Mouse (Mus musculus) natural killer cell, adult 2 months (primary cell): ENCODE measurements around the gene Cbl.

ENCODE experiments used
- DNase-seq, 2 experiments: peaks; one replicate each; pipeline ENCODE4 v3.0.0; 2022; ENCODE audit warnings: low spot score in 2 of 2

Gene Cbl

DNA sequence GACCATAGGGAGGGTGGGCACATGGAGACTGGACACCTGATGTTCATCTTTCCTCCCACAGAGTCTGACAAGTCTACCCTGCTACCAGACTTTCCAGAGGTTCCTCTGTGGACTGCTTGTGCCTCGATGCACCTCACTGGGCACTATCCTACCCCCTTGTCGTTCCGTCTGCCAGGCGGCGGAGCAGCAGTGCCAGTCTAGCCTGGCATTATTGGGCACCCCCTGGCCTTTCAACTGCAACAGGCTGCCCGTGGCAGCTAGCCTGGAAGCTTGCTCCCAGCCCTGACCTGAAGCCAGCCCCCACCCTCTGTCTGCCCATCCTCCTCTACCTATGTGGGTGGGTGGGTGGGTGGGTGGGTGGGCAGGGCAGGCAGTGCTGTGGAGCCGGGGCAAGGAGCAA is 127.7 kb downstream of the Cbl start:
- no peak for DNase-seq

DNA sequence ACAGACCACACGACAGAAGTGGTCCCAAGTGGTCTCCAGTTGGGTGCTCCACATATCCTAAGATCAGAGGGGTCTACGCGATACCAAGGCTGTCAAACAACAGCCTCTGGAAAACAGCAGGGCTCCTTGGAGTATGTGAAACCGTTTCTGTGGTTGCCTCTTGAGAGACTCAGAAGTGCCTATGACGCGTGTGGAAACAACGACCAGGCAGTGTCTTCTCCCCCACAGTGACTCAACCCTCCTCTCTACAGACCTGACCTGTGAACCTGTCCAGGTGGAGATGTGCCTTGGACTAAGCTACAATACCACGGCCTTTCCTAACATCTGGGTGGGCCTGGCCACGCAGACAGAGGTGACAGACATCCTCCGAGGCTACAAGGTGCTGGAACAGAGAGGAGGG is 128.1 kb downstream of the Cbl start:
- DNase-seq = no peak

DNA sequence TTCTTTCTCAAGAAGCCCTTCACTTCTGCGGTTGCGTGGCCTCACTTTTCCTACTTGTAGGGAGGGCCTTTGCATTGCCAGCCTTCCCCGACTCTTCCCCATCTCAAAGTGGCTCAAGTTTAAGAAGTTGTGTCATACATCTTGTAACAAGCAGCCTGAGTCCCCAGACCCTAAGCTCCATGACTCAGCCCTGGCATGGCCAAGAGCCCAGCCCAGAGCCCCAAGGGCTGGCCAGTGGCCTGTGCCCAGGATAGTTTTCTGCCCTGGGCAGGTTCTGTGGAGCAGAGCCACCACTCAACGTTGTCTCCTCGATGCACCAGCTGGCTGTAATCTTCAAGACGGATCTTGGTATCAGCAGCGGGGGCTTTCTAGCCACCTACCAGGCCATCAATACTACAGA is 129.0 kb downstream of the Cbl start:
- DNase-seq = no peak

DNA sequence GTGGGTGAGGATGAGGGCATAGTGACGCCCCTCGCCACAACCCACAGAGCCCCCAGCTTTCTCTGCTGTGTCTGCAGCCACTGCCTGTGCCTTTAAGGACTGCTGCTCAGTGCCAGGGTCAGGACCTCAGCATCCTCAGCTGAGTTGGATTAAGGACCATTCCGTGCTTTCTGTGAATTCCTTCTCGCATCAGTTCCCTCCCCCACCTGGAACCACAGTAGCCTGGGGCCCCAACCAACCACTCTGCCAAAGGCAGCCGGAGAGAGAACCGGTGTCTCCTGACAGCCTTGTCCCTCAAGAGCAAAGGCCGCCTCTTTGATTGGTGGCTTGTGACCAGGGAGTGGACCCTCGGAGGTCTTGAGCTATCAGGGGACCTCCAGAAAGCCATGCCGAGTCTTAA is 132.4 kb downstream of the Cbl start, which contains the start of gene Mfrp:
Gene Mfrp, plus strand, starts transcription at position 240 of the 400 bp plus-strand sequence.
- DNase-seq = no peak

DNA sequence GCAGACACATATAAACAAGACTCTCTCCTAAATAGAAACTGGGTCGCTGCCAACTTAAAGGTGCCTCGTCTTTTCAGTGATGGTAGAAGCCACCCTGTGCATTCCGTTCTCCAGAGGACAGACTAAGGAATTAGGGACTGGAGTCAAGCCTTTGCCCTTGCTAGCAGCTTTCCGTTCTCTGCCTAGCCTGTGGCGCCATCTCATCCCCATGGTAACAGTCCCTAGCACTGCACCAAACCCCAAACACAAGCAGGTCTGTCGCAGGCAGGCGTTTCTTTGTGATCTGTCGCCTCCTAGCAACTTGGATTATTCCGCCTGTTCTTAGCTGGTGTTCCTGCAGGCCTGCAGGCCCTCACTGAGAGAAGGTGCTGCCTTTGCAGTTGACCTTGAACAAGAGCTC is 137.3 kb downstream of the Cbl start:
- no peak for DNase-seq

DNA sequence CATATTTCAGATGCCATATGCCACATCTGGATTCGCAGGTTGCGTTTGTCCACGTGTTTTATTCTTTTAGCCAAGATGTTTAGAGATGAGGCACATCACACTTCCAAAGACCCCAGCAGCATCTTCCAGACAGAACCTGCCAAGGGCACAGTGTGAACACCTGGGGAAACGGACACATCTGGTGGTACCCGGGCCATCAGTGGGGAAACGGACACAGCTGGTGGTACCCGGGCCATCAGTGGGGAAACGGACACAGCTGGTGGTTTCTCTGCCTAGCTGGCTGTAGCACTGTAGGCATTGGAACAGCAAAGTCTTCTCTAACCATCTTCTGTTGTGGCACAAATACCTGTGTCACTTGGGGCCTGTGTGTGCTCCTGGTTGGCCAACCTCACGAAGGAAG is 138.1 kb downstream of the Cbl start:
- DNase-seq = no peak

DNA sequence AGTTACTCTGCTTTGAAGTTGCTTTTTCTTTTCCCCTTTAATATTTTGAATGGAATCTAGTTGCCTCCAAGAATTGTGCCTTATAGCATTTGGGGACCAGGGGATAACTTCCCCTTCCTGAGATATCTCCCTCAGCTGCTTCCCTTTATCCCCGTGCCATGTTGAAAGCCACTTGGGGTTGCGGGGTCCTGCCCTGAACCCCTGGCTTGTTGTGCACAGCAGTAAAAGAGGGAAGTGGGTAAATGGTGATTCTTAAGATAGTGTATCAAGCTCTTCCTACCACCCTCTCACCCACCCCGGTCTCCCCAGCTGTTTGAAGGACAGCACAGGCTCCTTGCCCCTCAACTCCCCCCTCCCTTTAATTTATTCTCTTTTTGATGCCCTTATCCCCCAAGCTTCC is 139.1 kb downstream of the Cbl start:
- DNase-seq = no peak

DNA sequence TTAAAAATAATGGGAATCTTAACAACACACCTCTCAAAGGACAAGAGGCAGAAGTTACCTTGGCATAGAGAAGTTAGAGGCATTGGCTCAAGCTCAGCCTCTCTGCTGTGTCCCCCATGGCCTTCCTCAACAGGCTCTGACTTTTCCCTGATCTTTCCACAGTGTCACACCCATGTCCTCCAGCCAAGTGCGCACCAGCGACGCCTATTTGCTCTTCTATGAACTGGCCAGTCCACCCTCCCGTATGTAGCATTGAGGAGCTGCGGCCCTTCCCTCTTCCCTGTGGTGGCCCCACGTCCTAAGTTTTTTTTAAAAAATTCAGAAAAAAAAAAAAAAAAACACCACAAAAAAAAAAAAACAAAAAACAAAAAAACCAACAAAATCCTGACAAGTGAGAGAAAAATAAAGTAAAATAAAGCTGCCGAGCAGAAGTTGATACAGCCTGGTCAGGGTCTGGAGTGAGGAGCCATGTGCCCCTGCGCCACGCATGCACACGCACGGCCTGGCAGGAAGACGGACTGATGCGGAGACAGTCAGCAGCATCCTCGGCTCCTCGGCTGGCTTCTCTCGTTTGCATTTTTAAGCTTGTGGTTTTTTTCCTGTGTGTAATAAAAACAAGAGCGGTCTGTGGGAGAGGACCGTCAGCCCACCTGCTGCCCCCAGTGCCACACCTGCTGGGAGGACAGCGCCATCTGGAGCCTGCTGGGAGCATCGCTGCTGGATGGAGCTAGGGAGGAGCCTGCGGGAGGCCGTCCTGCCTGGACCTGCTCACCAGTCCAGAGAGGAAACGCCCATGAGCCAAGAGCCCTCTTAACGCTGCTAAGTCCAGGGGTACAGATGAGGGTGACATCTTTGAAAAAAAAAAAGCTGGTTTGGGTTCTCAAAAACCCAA is 140.0 kb downstream of the Cbl start:
- peak; percentile 57 to 80 for DNase-seq
